Mouse (Mus musculus) embryo, embryonic 10.5 days (tissue): ENCODE results near the gene Mocs1.
"Not testable (repeated sequence)": the region's sequence is repeated elsewhere in the genome, so short reads cannot be mapped to it uniquely, and the experiment has no call there.

Experiments
- DNase-seq: peaks from one replicate; pipeline ENCODE4 v3.0.0-alpha.2; 2015; ENCODE audit warnings: low spot score

The Mocs1 gene

DNA sequence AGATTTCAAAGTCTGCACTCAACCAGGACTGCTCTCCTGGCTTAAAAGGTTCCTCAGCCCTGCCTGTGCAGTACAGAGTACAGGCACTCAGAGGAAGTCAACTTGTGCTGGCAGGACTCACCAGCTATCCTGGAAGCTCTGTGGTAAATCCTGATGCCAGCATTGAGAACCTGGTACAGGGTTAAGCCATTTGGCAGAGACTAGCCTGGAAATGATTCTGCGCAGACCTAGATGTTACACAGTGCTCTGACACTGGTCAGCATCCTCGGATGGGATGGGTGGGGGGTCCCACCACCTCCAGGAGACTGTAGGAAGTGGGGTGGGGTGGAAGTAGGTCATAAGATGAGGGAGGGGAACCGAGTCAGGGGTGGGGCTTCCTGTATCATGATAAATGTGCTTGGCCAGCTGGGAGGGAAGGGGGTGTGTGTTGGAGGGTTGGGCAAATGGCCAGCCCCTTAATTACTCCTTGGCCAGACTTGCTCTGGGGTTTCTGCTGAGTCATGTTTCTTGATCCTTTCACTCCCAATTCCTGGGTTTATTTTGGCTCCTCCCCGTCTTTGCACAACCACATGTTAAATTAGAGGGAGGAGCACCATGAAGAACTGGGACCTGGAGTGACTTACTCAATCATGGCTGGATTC, 4.0 kb downstream of the Mocs1 start:
- DNase-seq = no peak

DNA sequence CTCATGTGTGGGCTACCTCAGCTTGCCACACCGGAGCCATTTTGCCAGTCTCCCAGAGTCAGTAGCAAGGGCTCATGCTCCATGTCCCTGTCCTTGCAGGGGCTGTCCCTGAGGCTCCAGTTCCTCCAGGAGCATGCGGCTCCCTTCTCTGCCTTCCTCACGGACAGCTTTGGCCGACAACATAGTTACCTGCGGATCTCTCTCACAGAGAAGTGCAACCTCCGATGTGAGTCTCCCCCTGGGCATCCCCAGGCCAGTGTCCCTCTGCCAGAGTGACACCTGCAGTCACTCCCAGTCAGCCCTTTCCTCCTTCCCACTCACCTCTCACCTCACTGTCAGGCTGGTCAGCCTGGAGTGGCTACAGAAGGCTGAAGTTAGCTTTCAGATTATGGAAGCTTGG, 4.9 kb downstream of the Mocs1 start:
- DNase-seq = no peak

DNA sequence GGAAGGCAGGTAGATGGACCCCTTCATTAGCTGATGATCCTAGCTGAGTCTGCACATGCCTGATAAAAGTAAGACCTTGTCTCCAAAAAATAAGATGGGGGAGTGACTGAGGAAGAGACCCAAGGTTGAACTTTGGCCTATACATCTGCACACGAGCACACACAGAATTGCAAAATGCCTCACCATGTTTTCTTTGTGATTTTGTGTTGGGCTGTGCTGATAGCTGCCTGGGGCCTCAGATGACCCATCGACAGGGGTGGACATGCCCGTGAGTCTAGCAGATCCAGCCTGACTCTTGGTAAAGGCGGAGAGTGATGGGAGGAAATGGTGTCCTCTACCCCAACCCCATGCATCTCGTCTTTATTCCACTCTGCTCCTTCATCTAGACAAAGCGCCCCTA, 6.1 kb downstream of the Mocs1 start:
- DNase-seq = no peak

DNA sequence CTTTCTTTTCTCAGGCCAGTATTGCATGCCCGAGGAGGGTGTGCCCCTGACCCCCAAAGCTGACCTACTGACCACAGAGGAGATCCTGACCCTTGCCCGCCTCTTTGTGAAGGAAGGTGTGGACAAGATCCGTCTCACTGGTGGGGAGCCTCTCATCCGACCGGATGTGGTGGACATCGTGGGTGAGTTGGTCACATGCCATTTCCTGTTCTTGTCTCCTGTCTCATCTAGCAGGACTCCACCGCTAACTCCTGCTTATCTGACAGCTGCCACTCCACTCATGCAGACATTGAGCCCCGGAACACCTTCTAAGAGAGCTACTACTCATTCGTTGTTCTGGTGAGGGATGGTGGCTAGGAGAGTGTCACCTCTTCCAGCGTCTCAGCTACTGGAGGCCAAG, 6.9 kb downstream of the Mocs1 start:
- DNase-seq = no peak

DNA sequence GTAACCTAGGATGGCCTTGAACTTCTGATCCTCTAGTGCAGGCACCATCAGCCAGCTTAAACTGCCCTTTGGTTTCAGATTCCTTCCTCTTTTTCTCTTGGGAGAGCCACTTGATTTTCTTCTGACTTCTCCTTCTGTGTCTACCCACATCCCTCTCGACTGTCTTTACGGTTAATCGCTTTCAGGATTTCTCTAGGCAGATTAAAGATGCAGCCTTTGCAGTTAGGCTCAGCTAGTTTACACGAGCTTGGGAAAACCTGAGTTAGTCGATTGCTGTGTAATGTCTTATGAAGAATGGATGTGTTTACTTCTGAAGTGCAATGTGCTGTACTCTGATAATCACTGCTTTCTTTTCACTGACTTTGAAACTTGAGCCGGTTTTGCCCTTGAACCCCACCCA, 8.5 kb downstream of the Mocs1 start:
- no peak for DNase-seq

DNA sequence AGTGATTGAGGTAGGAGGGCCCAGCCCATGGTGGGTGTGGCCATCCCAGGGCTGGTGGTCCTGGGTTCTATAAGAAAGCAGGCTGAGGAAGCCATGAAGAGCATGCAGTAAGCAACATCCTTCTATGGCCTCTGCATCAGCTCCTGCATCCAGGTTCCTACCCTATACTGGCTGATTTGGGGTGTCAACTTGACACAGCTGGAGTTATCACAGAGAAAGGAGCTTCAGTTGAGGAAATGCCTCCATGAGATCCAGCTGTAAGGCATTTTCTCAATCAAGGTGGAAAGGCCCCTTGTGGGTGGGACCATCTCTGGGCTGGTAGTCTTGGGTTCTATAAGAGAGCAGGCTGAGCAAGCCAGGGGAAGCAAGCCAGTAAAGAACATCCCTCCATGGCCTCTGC, 9.1 kb downstream of the Mocs1 start:
- not testable (repeated sequence) for DNase-seq

DNA sequence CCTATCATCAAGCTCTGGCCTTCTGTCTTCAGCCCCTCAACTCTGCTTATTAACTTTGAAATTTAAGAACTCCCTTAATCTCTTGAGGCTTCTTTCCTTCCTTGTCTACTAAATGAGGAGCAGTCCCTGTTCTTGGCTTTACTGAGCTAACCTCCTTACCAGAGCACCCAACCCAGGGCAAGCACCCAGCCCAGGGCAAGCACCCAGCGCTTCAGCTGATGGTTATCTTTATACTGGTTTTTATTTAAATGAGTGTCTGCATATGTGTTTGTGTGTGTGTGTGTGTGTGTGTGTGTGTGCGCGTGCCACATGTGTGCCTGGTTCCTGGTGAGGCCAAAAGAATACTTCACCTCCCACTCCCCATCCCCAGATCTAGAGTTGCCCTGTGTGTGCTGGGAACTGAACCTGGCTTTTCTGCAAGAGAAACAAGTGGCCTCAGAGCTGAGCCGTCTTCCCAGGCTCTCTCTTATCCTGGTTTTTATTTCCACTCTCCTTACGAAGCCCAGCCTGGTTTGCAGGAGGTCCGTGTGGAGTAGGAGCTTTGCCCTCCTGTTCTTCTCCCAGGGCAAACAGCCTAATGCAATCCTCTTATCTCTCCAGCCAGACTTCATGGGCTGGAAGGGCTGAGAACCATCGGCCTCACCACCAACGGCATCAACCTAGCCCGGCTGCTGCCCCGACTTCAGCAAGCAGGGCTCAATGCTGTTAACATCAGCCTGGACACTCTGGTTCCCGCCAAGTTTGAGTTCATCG, 10.8 kb downstream of the Mocs1 start:
- DNase-seq = no peak

DNA sequence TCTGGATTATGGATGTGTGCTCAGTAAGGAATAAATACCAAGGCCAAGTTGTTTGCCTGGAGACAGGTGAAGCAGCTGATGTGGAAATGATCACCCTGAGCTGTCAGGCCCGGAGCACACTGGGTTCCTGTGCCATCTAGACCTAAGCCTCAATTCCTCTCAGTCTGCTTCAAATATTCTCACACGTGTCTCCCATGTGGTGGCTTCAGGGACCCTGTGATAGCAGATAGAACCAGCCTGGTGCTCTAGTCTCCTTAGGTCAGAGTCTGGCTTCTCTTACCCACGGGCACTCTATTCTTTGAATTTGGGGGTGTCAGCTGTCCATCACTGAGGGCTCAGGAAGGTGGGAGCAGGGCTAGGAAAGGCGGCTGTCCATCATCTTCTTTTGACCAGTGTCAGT, 11.5 kb downstream of the Mocs1 start:
- DNase-seq = no peak

DNA sequence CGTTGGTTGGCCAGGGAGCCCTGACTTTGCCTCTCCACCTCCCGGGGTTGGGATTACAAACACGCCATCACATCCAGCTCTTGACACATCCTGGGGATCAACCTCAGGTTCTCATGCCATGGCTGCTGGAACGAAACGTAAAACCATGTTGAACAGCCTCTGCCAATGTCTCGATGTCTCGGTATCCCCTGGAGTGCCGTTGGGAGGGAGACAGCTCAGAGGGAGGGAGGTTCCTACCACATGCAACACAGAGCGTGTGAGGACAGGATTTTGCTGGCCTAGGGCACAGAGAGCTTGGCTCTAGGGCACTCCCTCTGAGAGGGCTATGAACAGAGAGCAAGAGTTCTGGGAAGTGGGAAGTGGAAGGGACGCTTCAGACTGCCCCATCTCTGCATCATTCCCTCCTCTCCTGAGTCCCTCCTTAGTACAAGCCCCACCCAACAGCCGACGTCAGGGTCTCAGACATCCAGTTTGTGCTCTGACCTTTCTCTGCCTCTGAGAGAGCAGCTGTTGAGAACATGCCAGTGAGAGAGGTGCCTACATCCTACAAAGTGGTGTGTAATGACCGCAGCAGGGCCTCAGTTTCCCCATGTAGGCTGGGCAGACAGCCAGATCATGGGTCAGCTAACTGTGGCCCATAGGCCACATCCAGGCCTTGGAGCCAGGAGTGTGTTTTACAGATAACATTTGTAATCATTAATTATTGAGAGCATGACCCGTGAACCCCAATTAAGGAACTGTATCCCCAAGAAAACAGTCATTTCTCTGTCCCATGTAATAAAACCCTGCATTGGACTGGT, 12.4 kb downstream of the Mocs1 start:
- peak; percentile 8 for DNase-seq

DNA sequence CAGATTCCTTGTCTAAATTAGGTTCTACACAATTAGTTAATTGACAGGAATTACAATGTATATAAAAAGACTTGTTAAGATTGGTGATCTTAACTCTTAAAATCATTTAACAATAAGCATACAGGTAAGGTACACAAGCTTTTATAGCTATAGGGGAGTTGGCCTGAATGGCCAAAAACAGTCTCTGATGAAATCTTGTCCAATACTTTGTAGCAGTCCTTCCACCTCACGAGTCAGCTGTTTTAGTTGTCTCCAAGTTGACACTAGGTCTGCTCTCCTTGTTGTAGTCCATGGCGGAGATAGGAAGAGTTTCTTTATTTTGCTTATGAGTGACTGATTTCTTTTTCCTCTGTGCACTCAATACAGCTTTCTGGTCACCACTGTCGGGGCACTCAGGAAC, 14.7 kb downstream of the Mocs1 start:
- DNase-seq = not testable (repeated sequence)

DNA sequence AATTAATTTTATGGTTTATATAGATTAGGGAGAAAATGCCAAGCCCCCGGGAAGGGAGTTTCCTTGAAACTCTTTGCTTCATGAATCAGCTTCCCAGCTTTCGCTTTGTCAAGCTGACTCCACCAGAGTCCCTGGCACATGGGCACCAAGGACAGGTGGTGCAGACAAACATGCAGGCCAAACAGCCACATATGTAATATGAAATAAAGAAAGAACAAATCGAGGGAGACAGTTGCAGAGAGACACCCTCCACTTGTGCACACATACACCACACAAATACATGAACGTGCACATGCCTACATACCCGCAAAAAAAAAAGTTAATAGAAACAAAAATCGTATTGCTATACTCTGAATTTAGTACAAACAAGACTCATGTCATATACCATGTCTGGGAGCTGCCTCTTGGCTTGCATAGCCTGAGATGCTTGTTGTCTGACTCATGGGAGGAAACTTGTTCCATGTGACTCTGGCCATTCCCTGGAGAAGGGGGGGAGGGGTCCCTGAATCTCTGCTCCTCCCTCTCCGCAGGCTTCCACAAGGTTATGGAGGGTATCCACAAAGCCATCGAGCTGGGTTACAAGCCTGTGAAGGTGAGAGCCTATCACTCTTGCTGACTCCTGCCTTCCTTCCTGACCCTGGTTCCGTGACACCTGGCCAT, 20.5 kb downstream of the Mocs1 start:
- peak; percentile 24 for DNase-seq

DNA sequence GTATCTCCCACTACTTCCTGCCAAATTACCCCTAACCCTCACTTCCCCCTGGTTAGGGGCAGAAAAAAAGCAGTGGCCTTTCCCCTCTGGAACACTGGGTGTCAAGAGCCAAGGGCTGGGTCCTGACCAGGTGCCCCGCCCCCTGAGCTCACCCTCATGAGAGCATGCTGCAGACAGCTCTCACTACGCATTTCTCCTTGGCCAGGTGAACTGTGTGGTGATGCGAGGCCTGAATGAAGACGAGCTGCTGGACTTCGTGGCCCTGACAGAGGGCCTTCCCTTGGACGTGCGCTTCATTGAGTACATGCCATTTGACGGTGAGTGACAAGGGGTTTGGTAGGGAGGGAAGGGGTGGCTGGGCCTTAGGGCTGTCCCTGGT, 21.1 kb downstream of the Mocs1 start:
- no peak for DNase-seq

DNA sequence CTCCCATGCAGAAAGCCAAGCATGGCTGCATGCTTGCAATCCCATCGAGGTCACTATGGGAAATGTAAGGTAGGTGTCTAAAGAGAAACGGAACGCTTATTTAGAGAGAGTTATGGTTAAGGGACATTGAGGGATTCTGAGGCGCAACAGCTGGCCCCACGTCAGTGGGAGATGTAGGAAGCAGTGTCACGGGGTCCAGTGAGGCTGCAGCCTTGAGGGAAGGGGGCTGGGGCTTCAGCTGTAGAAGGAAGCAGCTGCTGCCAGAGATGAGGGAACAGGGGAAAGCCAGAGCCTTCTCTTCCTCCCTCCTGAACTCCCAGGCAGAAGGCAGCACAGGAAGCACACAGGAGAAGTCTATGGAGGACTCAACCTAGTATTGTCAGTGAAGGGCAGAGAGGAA, 22.8 kb downstream of the Mocs1 start:
- no peak for DNase-seq

DNA sequence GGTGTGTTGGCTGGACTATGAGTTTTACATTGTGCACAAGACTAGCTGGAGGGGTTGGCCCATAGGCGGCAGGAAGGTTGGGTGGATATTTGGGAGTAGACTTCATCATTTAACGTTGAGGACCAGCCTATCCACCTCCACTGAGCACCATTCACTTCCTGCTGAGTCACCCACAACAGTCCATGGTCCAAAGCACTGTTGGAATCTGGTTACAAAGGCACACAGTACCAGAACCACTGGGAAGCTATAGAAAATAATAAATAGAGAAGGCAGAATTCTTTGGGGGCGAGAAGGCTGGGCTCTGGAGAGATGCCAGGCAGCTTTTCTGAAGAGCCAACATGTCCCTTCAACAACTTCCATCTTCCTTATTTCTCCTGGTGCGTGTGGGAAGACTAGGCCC, 28.2 kb downstream of the Mocs1 start:
- DNase-seq = no peak

DNA sequence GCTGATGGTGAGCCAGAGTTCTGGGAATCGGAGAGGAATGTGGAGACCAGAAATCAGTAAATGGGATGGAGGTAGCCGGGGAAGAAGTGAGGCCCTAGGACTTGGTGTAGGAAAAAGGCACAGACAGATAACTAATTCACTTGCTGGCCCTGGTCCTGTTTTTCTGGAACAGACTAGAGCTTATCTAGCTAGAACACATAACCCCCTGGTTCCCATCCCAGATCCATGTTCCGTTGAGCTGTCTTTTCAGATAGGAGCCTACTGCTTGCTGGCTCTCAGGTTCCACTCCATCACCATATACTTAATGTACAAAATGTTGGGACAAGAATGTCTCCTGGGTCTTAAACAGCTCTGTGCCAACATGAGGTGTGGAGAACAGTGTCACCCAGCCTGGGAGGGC, 29.7 kb downstream of the Mocs1 start:
- no peak for DNase-seq

DNA sequence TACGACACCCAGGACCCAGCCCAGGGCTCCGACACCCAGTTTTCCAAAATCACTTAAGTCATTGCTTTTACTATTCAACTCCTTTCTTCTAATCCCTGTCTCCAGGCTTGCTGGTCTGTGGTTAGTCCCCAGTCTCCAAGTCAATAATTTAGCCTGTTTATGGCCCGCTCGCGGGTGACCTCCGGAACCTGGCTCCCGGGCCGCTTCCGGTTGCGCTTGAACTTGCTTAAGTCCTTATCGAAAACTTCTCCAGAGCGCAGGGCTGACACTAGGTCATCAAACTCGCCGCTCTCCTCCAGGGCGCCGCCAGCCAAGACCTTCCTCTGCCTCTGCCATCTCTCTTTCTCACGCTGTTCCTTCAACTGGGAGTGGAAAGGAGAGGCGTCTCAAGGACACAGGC, 30.2 kb downstream of the Mocs1 start:
- no peak for DNase-seq

DNA sequence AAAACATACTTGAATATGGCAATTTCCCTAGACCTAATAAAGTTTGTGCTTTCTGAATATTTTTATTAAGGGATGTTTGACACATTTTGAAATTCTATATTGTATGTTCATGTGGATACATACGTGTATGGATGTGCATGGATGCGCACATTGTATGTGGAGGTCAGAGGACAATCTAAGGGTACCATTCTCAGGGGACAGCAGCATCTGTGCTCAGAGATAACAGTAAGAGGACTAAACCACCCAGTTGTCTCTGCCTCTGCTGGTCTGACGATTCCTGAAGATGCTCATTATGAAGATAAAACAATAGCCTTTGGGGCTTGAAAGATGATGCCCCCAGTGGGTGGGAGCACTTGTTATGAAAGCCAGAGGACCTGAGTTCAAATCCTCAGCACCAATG, 36.7 kb downstream of the Mocs1 start:
- no peak for DNase-seq

DNA sequence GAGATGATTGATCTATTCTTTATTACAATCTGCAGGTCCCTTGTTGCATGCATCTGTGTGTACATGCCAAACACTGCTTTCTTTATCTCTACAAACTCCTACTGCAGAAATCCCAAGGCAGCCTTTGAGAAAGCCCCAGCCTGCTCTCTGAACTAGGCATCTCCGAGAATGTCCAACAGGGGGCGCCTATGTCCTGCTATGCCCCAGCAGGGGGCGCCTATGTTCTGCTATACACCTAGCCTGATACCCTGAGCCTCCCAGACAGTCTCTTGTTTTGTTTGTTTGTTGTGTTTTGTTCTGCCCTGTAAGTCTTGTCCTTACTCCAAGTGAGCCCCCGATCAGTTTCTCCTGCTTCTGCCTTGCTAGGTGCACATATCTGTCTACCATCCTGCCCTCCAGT, 40.1 kb downstream of the Mocs1 start:
- peak; percentile 78 for DNase-seq

DNA sequence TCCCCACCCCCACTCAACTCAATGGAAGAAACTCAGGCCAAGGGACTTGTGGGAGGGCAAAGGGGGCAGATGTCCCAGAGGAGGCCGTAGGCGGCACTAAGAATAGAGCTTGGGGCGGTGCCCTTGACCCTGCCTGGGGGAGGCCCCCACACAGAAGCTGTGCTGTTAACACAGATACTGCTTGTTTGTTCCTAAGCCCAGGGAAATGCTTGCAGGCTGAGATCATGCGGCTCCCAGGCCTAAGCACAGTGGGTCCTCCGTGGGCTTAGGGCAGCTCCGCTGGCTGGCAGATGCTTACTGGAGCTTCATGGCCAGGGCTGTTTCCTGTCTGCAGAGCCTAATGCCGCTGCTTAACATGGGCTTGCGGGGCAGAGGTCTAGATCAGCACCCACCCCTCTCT, 44.5 kb downstream of the Mocs1 start:
- DNase-seq = peak; percentile 35

DNA sequence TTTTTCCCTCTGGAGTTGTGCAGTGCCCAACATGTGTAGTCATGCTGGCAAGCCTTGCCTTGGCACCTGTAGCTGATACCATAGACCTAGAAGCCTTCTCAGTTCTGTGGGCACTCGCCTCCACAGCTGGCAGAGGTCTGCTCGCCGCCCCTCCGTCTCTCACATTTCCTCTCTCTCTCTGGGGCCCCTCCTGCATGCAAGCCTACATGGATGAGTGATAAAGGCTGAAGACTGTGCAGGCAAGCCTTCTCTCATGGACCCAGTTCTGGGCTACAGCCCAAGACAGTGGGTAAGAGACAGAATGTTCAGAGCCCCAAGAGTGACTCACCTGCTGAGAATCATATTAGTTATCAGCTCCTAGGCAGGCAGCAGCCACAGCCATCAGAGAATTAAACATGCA, 45.9 kb downstream of the Mocs1 start:
- no peak for DNase-seq

DNA sequence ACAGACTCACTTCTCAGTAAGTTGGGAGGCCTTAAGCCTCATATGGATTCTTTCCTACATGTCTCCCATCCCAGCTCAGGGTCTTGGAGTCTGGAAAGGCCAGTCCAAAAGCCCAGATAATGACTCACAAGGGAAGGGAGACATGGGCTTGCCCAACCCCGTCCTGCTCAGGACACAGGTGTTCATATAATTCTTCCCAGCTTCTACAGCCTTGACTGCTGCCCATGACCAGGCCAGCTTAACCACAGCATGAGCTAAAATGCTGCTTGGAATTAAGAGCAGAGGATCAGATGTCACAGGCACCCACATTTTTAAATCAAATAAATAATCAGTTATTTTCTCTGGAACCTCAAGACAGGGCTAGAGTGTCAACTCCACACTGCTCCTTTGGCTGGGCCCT, 47.0 kb downstream of the Mocs1 start:
- DNase-seq = no peak

DNA sequence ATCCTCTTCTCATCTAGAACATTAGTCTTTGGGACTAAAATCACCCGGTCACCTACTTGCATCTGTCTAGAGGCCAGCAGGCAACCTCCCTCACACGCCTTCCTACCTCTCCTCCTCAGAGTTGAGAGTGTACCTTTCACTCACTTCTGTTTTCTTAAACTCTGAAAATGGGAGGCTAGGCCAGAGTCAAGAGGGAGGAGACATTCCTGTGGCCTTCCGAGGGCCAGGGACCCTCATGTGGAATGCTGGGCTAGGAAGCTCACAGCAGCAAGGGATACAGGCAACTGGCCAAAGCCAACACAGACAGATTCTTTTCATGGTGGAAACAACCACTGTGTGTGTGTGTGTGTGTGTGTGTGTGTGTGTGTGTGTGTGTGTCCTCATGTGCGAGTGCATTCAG, 49.2 kb downstream of the Mocs1 start:
- DNase-seq = no peak

DNA sequence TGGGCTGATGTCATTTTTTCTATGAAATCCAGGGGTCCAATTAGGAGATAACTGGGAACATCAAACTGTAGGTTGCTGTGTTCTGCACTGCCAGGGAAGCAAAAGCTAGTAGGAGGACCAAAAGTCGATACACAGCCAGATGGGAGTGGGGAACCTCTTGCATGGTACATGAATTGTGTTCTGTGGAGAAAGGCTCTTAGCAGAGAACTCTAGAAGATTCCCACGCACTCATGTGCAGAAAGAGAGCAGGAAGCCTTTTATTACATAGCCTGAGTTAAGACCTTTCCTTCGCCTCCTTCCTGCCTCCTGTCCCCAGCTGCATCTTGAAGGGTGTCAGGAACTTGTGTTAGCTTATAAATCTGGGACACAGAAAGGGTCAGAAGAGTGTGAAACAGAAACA, 53.7 kb downstream of the Mocs1 start:
- no peak for DNase-seq
